Mouse (Mus musculus): ENCODE data around the gene Myrip. TPM values are rescaled to one million over a fixed set of nuclear protein-coding genes. Genes with fewer than 3 reads are reported as not detected.
A peak's percentile ranks its signal among the peaks of the same experiment; 100 is the strongest.

Myrip gene
- polyA plus RNA-seq, 1 experiment = 1.3 TPM

- DNase-seq (ENCODE audit: low read depth, low spot score) = no peak
- WGBS = 78% methylated on average over 6 of the region's 6 CpGs
Measured at GRCm38 (mm10) chr9:120437266-120437876, 136.1 kb downstream of the Myrip start.

GRCm38 (mm10) chr9:120438350-120438749 lies 137.0 kb downstream of the Myrip start:
- DNase-seq (ENCODE audit: low read depth, low spot score) = no peak
- WGBS = 93% methylated on average over 1 of the region's 1 CpGs

GRCm38 (mm10) chr9:120438781-120439180 lies 137.5 kb downstream of the Myrip start:
- no peak for DNase-seq (ENCODE audit: low read depth, low spot score)
- WGBS = 69% methylated on average over 1 of the region's 1 CpGs

- DNase-seq (ENCODE audit: low read depth, low spot score) = no peak
- WGBS = 77% methylated on average over 9 of the region's 9 CpGs
Measured at GRCm38 (mm10) chr9:120444642-120445041, 143.3 kb downstream of the Myrip start.

GRCm38 (mm10) chr9:120449696-120450329 lies 148.5 kb downstream of the Myrip start:
- DNase-seq (ENCODE audit: low read depth, low spot score) = no peak
- 82% methylated on average over 6 of the region's 6 CpGs for WGBS

- WGBS = 43% methylated on average over 9 of the region's 9 CpGs
- no peak for DNase-seq (ENCODE audit: low read depth, low spot score)
Measured at GRCm38 (mm10) chr9:120455768-120456655, 154.7 kb downstream of the Myrip start.

GRCm38 (mm10) chr9:120470431-120470830 lies 169.1 kb downstream of the Myrip start:
- DNase-seq (ENCODE audit: low read depth, low spot score) = no peak
- WGBS = 98% methylated on average over 1 of the region's 1 CpGs

GRCm38 (mm10) chr9:120481644-120482043 lies 180.3 kb downstream of the Myrip start:
- 69% methylated on average over 3 of the region's 3 CpGs for WGBS
- no peak for DNase-seq (ENCODE audit: low read depth, low spot score)

GRCm38 (mm10) chr9:120482382-120482781 lies 181.1 kb downstream of the Myrip start:
- 90% methylated on average over 4 of the region's 4 CpGs for WGBS

GRCm38 (mm10) chr9:120483101-120483500 lies 181.8 kb downstream of the Myrip start:
- DNase-seq (ENCODE audit: low read depth, low spot score) = no peak
- WGBS = 82% methylated on average over 8 of the region's 8 CpGs

More at GRCm38 (mm10) chr9:120482382-120482781, 181.1 kb downstream of the Myrip start:
- no peak for DNase-seq (ENCODE audit: low read depth, low spot score)

- no peak for DNase-seq (ENCODE audit: low read depth, low spot score)
- WGBS = 72% methylated on average over 8 of the region's 8 CpGs
Measured at GRCm38 (mm10) chr9:120487076-120487475, 185.8 kb downstream of the Myrip start.

- no peak for DNase-seq (ENCODE audit: low read depth, low spot score)
- WGBS = 80% methylated on average over 3 of the region's 3 CpGs
Measured at GRCm38 (mm10) chr9:120491509-120491908, 190.2 kb downstream of the Myrip start.

- DNase-seq (ENCODE audit: low read depth, low spot score) = no peak
- WGBS = 5% methylated on average over 19 of the region's 19 CpGs
Measured at GRCm38 (mm10) chr9:120492010-120492399, 190.7 kb downstream of the Myrip start, which contains the start of gene Eif1b. TSS of gene Eif1b (plus strand) at chr9:120492232.

GRCm38 (mm10) chr9:120492400-120493351 lies 191.4 kb downstream of the Myrip start:
- under 1% methylated on average over 97 of the region's 97 CpGs for WGBS
- DNase-seq (ENCODE audit: low read depth, low spot score) = peak; percentile 33

GRCm38 (mm10) chr9:120493781-120494180 lies 192.5 kb downstream of the Myrip start:
- WGBS = 74% methylated on average over 12 of the region's 12 CpGs
- DNase-seq (ENCODE audit: low read depth, low spot score) = no peak

- DNase-seq (ENCODE audit: low read depth, low spot score) = peak; percentile 69
- 6% methylated on average over 3 of the region's 3 CpGs for WGBS
Measured at GRCm38 (mm10) chr9:120496691-120497090, 195.4 kb downstream of the Myrip start.

- no peak for DNase-seq (ENCODE audit: low read depth, low spot score)
- WGBS = 85% methylated on average over 5 of the region's 5 CpGs
Measured at GRCm38 (mm10) chr9:120497983-120498382, 196.7 kb downstream of the Myrip start.

GRCm38 (mm10) chr9:120501191-120501902 lies 200.0 kb downstream of the Myrip start:
- DNase-seq (ENCODE audit: low read depth, low spot score) = no peak
- WGBS = 38% methylated on average over 10 of the region's 10 CpGs

- peak; percentile 67 for DNase-seq (ENCODE audit: low read depth, low spot score)
- WGBS = 3% methylated on average over 8 of the region's 8 CpGs
Measured at GRCm38 (mm10) chr9:120502013-120502412, 200.7 kb downstream of the Myrip start.
